Mouse (Mus musculus) midbrain, embryonic 11.5 days (tissue): ENCODE results near the gene Fcer1g. TPM values are rescaled to one million over a fixed set of nuclear protein-coding genes. Genes with fewer than 3 reads are reported as not detected.

ENCODE experiments used
- ATAC-seq: fragments of 200-750 bp; cut with Nextera tagmentation; 2 replicates; pipeline ENCODE4 v1.8.0; 2017; ENCODE audit warnings: moderate TSS enrichment, moderate library complexity; ENCODE audit not compliant: low FRiP score
- DNase-seq: peaks from one replicate; pipeline ENCODE4 v3.0.0; 2015; ENCODE audit warnings: low spot score; ENCODE audit errors: missing footprints
- H3K27ac ChIP-seq: fragments of 300-500 bp; sonication (generic); 2 replicates; pipeline ENCODE4 v1.5.1; 2014; ENCODE audit warnings: low read depth, low read length
- H3K27me3 ChIP-seq: fragments of 300-500 bp; sonication (generic); 2 replicates; pipeline ENCODE4 v1.6.1; 2014; ENCODE audit warnings: mild to moderate bottlenecking, low read length, moderate library complexity, mixed read lengths; ENCODE audit not compliant: control insufficient read depth, insufficient read depth
- H3K36me3 ChIP-seq: fragments of 300-500 bp; sonication (generic); 2 replicates; pipeline ENCODE4 v1.6.1; 2014; ENCODE audit warnings: mild to moderate bottlenecking, low read length, moderate library complexity, mixed read lengths; ENCODE audit not compliant: control insufficient read depth, insufficient read depth
- H3K4me1 ChIP-seq: fragments of 300-500 bp; sonication (generic); 2 replicates; pipeline ENCODE4 v1.6.1; 2014; ENCODE audit warnings: low read length; ENCODE audit not compliant: control insufficient read depth, insufficient read depth
- H3K4me2 ChIP-seq: fragments of 300-500 bp; sonication (generic); 2 replicates; pipeline ENCODE4 v1.6.1; 2014; ENCODE audit warnings: mild to moderate bottlenecking, moderate library complexity
- H3K4me3 ChIP-seq: fragments of 300-500 bp; sonication (generic); 2 replicates; pipeline ENCODE4 v1.5.1; 2014; ENCODE audit warnings: low read depth, low read length
- H3K9ac ChIP-seq: fragments of 300-500 bp; sonication (generic); 2 replicates; pipeline ENCODE4 v1.6.1; 2014; ENCODE audit warnings: low read length
- H3K9me3 ChIP-seq: fragments of 300-500 bp; sonication (generic); 2 replicates; pipeline ENCODE4 v1.6.1; 2016; ENCODE audit warnings: low read length; ENCODE audit not compliant: control insufficient read depth
- WGBS: fragments of 180-500 bp; shearing (Covaris S2); extraction: QIAGEN DNeasy Blood & Tissue Kit; methylation state at CpG from one replicate; pipeline ENCODE4 v1.1.7; 2014; 5-methylcytosine and 5-hydroxymethylcytosine counted together
- polyA plus RNA-seq: library from polyadenylated mRNA; unstranded; fragments of >200 nt; fragmentation: Nextera tagmentation; extraction: Ambion mirVana; gene quantifications from 2 replicates; pipeline ENCODE4 v1.2.1, GENCODE M21; 2014

The Fcer1g gene
- polyA plus RNA-seq, 1 experiment from 2014 or later, result 27.3 TPM

- H3K4me1 ChIP-seq, result peaks cover 31% of the 10 kb centered on the region
- H3K27me3 ChIP-seq, result peaks cover 3% of the 10 kb centered on the region; the same call in 1 of the 2 replicates
- DNase-seq (peak; percentile 89), ATAC-seq (peak; percentile 14; the same call in 1 of the 2 replicates)
- H3K27ac ChIP-seq, result peak overlapping the region; percentile 18; the same call in 1 of the 2 replicates
- WGBS, result 16% methylated on average over 14 of the region's 14 CpGs
- no peak overlapping the region for H3K9ac ChIP-seq
- H3K4me3 ChIP-seq, result no peak overlapping the region
- no peaks in the 10 kb centered on the region for H3K9me3 ChIP-seq
- no peaks in the 10 kb centered on the region for H3K36me3 ChIP-seq
- no peak overlapping the region for H3K4me2 ChIP-seq
Measured at GRCm38 (mm10) chr1:171189476-171190114, 44.6 kb downstream of the Fcer1g start.

DNA sequence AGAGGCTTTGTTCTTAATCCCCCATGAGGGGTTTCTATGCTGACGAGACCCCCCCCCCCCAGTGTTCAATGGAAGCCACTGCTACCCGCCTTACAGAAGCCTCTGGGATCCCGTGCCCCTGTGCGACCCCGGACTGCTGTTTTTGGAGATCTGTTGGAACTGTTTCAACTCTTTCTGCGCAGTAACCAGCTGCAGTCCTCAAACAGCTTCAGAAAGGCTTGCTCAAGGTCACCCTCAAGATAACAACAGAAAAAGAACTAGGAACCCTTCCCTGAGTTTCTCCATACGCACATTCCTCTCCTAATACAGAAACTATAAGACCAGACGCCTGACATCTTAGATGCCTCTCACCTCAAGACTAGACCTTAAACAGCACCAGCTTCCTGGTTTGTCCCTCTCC is 45.1 kb downstream of the Fcer1g start:
- Histone ChIP-seq H3K4me2 (peak overlapping the region; percentile 6; the same call in 1 of the 2 replicates), H3K36me3 (no peaks in the 10 kb centered on the region), H3K4me3 (no peak overlapping the region), H3K9ac (no peak overlapping the region), H3K9me3 (no peaks in the 10 kb centered on the region), H3K27ac (peak overlapping the region; percentile 18; the same call in 1 of the 2 replicates), H3K4me1 (peaks cover 31% of the 10 kb centered on the region), H3K27me3 (no peaks in the 10 kb centered on the region; the same call in 1 of the 2 replicates)
- WGBS, result 10% methylated on average over 8 of the region's 8 CpGs
- ATAC-seq, result peak; percentile 22
- peak; percentile 92 for DNase-seq

DNA sequence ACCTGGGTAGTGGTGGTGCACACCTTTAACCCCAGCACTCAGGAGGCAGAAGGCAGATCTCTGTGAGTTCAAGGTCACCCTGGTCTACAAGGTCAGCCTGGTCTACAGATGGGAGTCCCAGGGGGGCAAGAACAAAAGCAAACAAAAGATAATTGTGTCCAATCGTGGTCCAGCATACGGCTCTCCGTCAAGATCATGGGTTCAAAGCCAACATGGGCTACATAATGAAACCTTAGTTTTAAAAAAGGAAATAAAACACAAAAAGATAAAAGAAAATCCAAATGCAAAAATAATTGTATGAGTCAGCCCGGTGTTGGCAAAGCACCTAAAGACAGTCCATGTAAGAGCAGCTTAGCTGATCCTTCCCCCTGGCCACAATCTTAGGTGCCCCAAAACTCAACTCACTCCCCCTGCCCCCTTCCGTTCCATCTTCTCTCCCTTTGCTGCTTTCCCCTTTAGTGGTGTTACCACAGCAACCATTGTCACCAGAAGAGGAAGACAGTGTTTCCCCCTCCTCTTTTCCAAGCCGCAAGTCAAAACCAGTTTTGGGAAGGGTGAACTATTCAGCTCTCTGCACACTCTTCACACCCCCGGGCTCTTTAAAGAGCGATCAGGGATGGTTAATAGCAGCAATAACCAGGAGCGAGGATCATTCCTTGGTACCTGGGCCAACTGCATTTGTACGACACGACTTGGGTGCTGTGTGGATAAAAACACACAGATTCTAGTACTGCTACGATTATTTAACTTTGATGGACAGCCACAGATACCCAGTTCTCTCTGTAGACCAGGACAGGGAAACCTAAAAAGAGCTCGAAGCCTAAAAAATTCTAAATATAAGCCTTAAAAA is 46.1 kb downstream of the Fcer1g start:
- no peaks in the 10 kb centered on the region for H3K9me3 ChIP-seq
- no peaks in the 10 kb centered on the region for H3K36me3 ChIP-seq
- H3K9ac ChIP-seq, result no peak overlapping the region
- H3K4me2 ChIP-seq, result peak overlapping the region; percentile 0; the same call in 1 of the 2 replicates
- 21% methylated on average over 13 of the region's 13 CpGs for WGBS
- peak overlapping the region; percentile 6; the same call in 1 of the 2 replicates for H3K27ac ChIP-seq
- DNase-seq (peak; percentile 93), ATAC-seq (peak; percentile 60; the same call in 1 of the 2 replicates)
- H3K4me3 ChIP-seq, result no peak overlapping the region
- H3K4me1 ChIP-seq, result peaks cover 24% of the 10 kb centered on the region
- H3K27me3 ChIP-seq, result no peaks in the 10 kb centered on the region

DNA sequence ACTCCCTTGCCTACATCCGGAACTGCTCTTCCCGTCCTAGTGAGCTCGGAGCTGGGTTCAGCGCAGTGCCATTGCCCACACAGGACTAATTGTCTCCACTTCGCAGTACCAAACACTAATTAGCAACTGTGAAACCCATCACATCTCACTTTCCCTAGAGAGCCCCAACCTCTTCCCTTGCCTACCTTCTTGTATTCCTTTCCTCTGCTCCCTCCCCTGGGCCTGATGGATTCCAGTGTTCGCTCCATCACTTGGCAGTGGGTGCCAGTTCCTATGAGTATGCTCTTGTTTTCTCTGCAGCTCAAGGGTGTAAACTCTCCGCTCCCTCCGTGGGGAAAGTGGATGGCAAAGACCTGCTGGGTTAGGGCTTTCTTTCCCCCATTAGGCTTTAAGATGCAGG is 48.5 kb downstream of the Fcer1g start:
- Histone ChIP-seq H3K9ac (no peak overlapping the region), H3K9me3 (no peaks in the 10 kb centered on the region), H3K27ac (no peak overlapping the region), H3K36me3 (no peaks in the 10 kb centered on the region), H3K4me2 (no peak overlapping the region), H3K4me3 (no peak overlapping the region), H3K4me1 (peaks cover 15% of the 10 kb centered on the region), H3K27me3 (no peaks in the 10 kb centered on the region)
- ATAC-seq (no peak), DNase-seq (peak; percentile 61)
- 72% methylated on average over 8 of the region's 8 CpGs for WGBS

- DNase-seq (peak; percentile 81), ATAC-seq (no peak)
- H3K4me3 ChIP-seq, result no peak overlapping the region
- no peaks in the 10 kb centered on the region for H3K27me3 ChIP-seq
- H3K9ac ChIP-seq, result no peak overlapping the region
- H3K4me2 ChIP-seq, result no peak overlapping the region
- 90% methylated on average over 7 of the region's 7 CpGs for WGBS
- no peaks in the 10 kb centered on the region for H3K36me3 ChIP-seq
- H3K9me3 ChIP-seq, result no peaks in the 10 kb centered on the region
- H3K4me1 ChIP-seq, result peaks cover 11% of the 10 kb centered on the region
- H3K27ac ChIP-seq, result no peak overlapping the region
Measured at GRCm38 (mm10) chr1:171184314-171184713, 49.9 kb downstream of the Fcer1g start.

DNA sequence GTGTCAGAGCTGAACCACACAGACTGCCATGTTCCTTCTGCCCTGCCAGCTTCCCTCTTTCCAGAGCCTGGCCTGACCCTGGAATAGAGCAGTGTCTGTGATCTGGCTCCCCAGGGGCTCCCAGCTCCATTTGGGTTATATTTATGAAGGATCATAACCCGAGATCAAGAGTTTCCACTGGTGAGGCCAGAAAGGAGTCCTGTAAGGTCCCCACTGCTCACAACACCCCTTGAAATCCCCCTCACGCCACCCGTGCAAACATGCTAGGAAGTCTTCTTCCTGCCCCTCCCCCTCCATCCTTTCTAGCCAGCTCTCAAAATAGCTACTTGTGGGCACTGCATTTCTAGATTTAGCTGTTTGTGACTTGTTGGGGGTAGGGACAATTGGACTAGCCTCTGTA is 50.5 kb downstream of the Fcer1g start:
- Histone ChIP-seq H3K27me3 (no peaks in the 10 kb centered on the region), H3K9ac (no peak overlapping the region), H3K4me2 (no peak overlapping the region), H3K9me3 (no peaks in the 10 kb centered on the region), H3K27ac (no peak overlapping the region), H3K4me3 (no peak overlapping the region), H3K4me1 (peaks cover 5% of the 10 kb centered on the region), H3K36me3 (no peaks in the 10 kb centered on the region)
- ATAC-seq, result no peak
- peak; percentile 33 for DNase-seq
- 74% methylated on average over 3 of the region's 3 CpGs for WGBS

DNA sequence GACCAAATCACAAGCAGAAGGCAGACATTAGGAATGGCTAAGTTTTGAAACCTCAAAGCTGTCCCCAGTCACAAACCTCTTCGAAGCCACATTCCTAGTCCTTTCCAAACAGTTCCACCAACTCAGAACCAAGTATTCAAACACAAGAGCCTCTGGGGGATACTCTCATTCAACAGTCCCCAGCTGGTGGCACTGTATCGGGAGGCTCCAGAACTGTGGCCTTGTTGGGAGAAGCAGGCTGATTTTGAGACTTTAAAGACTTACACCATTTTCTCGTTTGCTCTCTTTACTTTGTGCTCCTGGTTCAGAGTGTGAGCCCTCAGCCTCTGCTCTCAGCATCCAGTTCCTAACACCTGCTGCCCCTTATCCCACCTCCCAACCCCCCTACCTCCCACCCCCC is 51.1 kb downstream of the Fcer1g start:
- DNase-seq (peak; percentile 57), ATAC-seq (no peak)
- no peaks in the 10 kb centered on the region for H3K9me3 ChIP-seq
- no peak overlapping the region for H3K4me3 ChIP-seq
- 87% methylated on average over 3 of the region's 3 CpGs for WGBS
- no peak overlapping the region for H3K27ac ChIP-seq
- H3K4me1 ChIP-seq, result no peaks in the 10 kb centered on the region
- no peak overlapping the region for H3K9ac ChIP-seq
- H3K36me3 ChIP-seq, result no peaks in the 10 kb centered on the region
- no peaks in the 10 kb centered on the region for H3K27me3 ChIP-seq
- H3K4me2 ChIP-seq, result no peak overlapping the region
